Mouse (Mus musculus) neural tube, embryonic 12.5 days (tissue): ENCODE results near the gene Kif13a. TPM values are rescaled to one million over a fixed set of nuclear protein-coding genes. Genes with fewer than 3 reads are reported as not detected.

ENCODE experiments used
- ATAC-seq: fragments of 200-750 bp; cut with Nextera tagmentation; 2 replicates; pipeline ENCODE4 v1.8.0; 2017; ENCODE audit warnings: low read depth, mild to moderate bottlenecking, moderate TSS enrichment, moderate library complexity; ENCODE audit not compliant: low FRiP score
- H3K27ac ChIP-seq: fragments of 300-500 bp; sonication (generic); 2 replicates; pipeline ENCODE4 v1.5.1; 2016
- H3K27me3 ChIP-seq: fragments of 300-500 bp; sonication (generic); replicated peaks from 2 replicates; pipeline ENCODE4 v1.6.1; 2016; ENCODE audit warnings: mild to moderate bottlenecking
- H3K36me3 ChIP-seq: fragments of 300-500 bp; sonication (generic); 2 replicates; pipeline ENCODE4 v1.6.1; 2016; ENCODE audit warnings: mild to moderate bottlenecking
- H3K4me1 ChIP-seq: fragments of 300-500 bp; sonication (generic); 2 replicates; pipeline ENCODE4 v1.6.1; 2016
- H3K4me2 ChIP-seq: fragments of 300-500 bp; sonication (generic); replicated peaks from 2 replicates; pipeline ENCODE4 v1.6.1; 2016; ENCODE audit warnings: mild to moderate bottlenecking
- H3K4me3 ChIP-seq: fragments of 300-500 bp; sonication (generic); 2 replicates; pipeline ENCODE4 v1.5.1; 2016
- H3K9ac ChIP-seq: fragments of 300-500 bp; sonication (generic); 2 replicates; pipeline ENCODE4 v1.6.1; 2016; ENCODE audit warnings: mild to moderate bottlenecking
- H3K9me3 ChIP-seq: fragments of 300-500 bp; sonication (generic); 2 replicates; pipeline ENCODE4 v1.6.1; 2016; ENCODE audit warnings: mild to moderate bottlenecking
- whole genome bisulfite sequencing: fragments of 180-500 bp; shearing (Covaris S2); methylation state at CpG from one replicate; pipeline ENCODE4 v1.1.7; 2016; 5-methylcytosine and 5-hydroxymethylcytosine counted together
- polyA plus RNA-seq: library from polyadenylated mRNA; unstranded; fragments of >200 nt; fragmentation: Nextera tagmentation; extraction: Ambion mirVana; gene quantifications from 2 replicates; pipeline ENCODE4 v1.2.1, GENCODE M21; 2016

Gene Kif13a
- 20.9 and 22.1 TPM in 2 replicates for polyA plus RNA-seq

DNA sequence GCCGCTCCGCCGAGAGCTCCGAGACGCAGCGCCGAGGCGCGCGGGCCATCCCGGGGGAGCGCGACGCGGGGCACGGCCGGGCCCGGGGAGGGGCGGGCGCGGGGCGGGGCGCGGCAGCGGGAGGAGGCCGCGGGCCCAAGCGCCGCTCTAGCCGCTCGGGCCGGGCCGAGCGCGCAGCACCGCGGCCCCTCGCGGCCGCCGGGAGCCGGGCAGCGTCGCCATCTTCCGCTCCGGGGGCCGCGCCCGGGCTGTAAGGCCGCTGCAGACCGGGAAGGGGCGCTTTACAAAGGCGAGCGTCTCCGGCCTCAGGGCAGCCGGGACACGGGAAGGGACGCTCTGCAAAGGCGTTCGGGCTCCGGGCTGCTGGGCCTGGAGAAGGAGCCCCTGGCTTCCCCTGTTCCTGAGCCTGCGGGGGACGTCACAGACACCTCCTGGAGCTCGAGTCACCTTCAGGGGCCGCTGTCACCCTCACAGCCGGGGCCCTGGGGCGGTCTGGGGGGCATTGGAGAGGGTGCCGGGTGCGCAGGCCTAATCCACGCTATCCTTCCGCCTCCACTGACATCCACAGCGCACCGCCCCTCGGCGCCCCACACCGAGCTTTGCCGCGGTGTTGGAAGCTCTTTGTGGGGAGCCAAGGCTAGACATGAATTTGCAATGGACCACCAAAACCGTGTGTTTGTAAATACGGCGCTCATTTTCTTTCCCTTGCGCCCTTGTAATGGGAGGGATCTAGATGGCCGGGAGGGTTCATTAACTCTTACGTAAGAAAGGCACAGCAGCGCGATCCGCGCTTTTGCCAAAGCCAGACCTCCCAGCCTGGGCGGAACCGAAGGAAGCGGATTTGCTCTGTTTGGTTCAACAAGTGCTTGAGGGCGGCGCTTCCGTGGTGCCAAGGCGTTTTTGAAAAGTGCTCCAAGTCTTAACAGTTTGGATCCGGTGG, at the start of gene Kif13a:
Gene Kif13a, minus strand, starts transcription at position 149 of the 940 bp plus-strand sequence.
- H3K27me3 ChIP-seq = no peaks in the 10 kb centered on the region
- H3K4me1 ChIP-seq = peaks cover 19% of the 10 kb centered on the region
- peak within 1 kb of the TSS; percentile 83 for H3K9ac ChIP-seq
- peak within 1 kb of the TSS; percentile 70 for H3K4me2 ChIP-seq
- H3K36me3 ChIP-seq = peaks cover 9% of the 10 kb centered on the region; the same call in 1 of the 2 replicates
- no peaks in the 10 kb centered on the region for H3K9me3 ChIP-seq
- H3K4me3 ChIP-seq = peak within 1 kb of the TSS; percentile 82
- WGBS = under 1% methylated on average over 91 of the region's 96 CpGs
- H3K27ac ChIP-seq = peak within 1 kb of the TSS; percentile 94
- peak; percentile 80 for ATAC-seq

DNA sequence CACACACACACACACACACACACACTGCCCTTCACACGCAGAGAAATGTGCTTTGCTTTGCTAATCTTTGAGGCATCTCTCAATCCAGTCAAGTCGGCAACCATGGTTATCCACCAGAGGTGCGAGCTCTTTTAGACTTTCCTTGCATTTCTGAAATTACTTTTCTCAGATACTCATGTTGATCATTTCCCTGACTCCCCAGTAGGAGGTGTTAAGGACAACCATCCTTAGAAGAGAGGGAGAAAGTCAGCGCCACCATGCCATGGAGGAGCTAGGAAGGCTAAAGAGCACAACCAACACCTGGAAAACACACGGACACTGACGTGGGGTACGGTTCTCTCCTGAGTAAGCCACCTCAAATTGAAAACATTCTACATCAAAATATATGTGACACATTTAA, 46.9 kb upstream of the Kif13a start:
- 96% methylated on average over 7 of the region's 7 CpGs for WGBS
- no peak overlapping the region for H3K27ac ChIP-seq
- no peak for ATAC-seq

DNA sequence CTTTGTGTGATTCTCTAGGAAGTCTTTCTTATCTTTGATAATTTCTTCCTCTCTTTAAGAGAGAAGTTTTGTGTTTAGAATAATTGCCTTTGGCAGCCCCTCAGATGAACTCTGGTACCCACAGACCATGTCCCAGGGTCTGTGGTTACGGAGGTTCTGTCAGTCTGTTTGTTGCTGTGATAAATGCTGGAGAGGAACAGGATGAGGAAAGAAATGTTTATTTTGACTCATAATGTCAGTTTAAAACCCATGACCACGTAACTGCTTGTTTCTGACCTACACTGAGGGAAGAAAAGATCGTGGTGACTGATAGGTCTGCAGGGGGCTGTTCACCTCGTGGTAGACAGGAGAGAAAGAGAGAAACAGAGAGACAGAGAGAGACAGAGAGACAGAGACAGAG, 46.3 kb upstream of the Kif13a start:
- H3K4me3 ChIP-seq = no peak overlapping the region
- H3K4me1 ChIP-seq = peaks cover 10% of the 10 kb centered on the region; the same call in 1 of the 2 replicates
- H3K4me2 ChIP-seq = peak overlapping the region; percentile 59
- WGBS = 24% methylated on average over 4 of the region's 4 CpGs
- H3K9me3 ChIP-seq = no peaks in the 10 kb centered on the region
- no peak for ATAC-seq
- H3K27me3 ChIP-seq = no peaks in the 10 kb centered on the region
- no peak overlapping the region; the same call in 1 of the 2 replicates for H3K27ac ChIP-seq
- no peaks in the 10 kb centered on the region for H3K36me3 ChIP-seq
- no peak overlapping the region for H3K9ac ChIP-seq

More for the DNA sequence above, 46.9 kb upstream of the Kif13a start:
- Histone ChIP-seq H3K9ac (no peak overlapping the region), H3K36me3 (no peaks in the 10 kb centered on the region), H3K9me3 (no peaks in the 10 kb centered on the region), H3K4me2 (no peak overlapping the region), H3K4me1 (peaks cover 10% of the 10 kb centered on the region; the same call in 1 of the 2 replicates), H3K27me3 (no peaks in the 10 kb centered on the region), H3K4me3 (no peak overlapping the region)

DNA sequence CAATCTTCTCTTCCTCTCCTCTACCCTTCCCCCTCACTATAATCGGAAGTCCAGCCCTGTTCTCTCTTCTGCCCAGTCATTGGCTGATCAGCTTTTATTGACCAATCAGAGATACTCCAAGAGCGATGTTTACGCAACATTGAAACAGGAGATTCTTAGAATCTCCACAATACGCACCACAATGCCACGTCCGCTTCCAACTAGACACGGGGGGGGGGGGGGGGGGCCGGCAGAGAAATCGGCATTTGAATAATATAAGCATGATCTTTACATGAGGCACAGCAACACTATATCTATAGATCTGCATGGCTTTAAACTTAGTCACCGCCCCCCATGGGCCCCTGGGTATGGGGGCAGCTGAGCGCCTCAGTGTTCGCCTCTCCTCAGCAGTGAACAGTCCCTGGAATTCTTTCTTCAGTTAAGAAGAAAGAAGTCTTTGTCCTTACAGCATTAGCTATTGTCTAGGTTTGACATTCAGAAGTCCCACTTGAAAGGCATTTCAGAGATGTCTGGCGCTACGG, 45.4 kb upstream of the Kif13a start:
- Histone ChIP-seq H3K27ac (0 out of 2 replicates have a peak overlapping the region, but pooled peaks have one; percentile 20), H3K4me3 (peak overlapping the region; percentile 32), H3K4me1 (peaks cover 10% of the 10 kb centered on the region; the same call in 1 of the 2 replicates), H3K9me3 (no peaks in the 10 kb centered on the region), H3K9ac (0 out of 2 replicates have a peak overlapping the region, but pooled peaks have one; percentile 17), H3K4me2 (peak overlapping the region; percentile 59), H3K36me3 (no peaks in the 10 kb centered on the region), H3K27me3 (no peaks in the 10 kb centered on the region)
- 19% methylated on average over 14 of the region's 14 CpGs for WGBS
- peak; percentile 95 for ATAC-seq

DNA sequence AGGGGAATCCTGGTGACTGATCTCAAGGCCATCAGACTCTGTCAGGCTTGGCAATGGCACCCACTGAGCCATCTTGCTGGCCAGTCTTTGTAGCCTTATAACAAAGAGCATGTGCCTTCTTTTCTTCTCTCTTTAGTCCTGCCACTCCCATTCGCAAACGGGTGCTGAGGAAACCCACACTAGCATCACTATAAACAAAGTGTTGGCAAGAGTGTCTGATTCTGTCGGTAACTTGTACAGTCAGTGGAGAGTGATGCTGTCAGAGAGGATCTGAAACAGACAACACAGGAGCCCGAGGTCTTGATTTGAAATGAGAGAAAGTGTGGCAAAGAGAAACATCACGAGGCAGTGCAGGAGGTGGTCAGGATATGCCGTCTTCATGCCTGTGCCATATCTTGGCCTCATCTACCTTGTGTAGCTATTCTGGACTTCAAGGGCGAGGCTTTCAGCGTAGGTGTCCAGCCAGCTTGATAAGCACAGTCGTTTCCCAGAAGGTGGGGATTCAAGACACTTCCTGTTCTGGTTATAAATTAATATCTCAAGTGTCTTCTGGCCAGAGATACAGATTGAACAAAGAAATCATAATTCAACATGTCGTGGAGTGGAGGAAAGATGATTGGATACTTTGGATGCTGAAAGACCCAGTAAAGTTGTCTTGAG, 40.7 kb upstream of the Kif13a start:
- Histone ChIP-seq H3K4me1 (0 out of 2 replicates have a peak, but pooled peaks cover under 1% of the 10 kb centered on the region), H3K9me3 (no peaks in the 10 kb centered on the region), H3K36me3 (no peaks in the 10 kb centered on the region), H3K27me3 (no peaks in the 10 kb centered on the region), H3K9ac (no peak overlapping the region), H3K4me2 (no peak overlapping the region), H3K4me3 (no peak overlapping the region), H3K27ac (no peak overlapping the region)
- 81% methylated on average over 10 of the region's 10 CpGs for WGBS
- no peak for ATAC-seq

DNA sequence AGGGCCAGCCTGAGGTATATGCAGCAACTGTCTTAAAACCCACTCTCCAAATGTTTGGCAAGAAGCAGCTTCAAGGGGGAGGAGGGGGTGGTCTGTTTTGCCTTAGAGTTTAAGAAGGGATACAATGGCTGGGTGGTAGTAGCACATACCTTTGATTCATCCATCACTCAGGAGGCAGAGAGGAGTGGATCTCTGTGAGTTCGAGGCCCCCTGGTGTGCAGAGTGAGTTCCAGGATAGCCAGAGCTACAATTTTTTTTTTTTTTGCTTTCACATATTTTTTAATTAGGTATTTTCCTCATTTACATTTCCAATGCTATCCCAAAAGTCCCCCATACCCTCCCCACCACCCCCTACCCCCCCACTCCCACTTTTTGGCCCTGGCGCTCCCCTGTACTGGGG, 39.0 kb upstream of the Kif13a start:
- no peaks in the 10 kb centered on the region for H3K27me3 ChIP-seq
- no peaks in the 10 kb centered on the region for H3K36me3 ChIP-seq
- no peak overlapping the region for H3K9ac ChIP-seq
- WGBS = 83% methylated on average over 2 of the region's 2 CpGs
- H3K4me3 ChIP-seq = no peak overlapping the region
- no peaks in the 10 kb centered on the region for H3K9me3 ChIP-seq
- no peak for ATAC-seq
- no peak overlapping the region for H3K4me2 ChIP-seq
- H3K27ac ChIP-seq = no peak overlapping the region
- H3K4me1 ChIP-seq = no peaks in the 10 kb centered on the region

DNA sequence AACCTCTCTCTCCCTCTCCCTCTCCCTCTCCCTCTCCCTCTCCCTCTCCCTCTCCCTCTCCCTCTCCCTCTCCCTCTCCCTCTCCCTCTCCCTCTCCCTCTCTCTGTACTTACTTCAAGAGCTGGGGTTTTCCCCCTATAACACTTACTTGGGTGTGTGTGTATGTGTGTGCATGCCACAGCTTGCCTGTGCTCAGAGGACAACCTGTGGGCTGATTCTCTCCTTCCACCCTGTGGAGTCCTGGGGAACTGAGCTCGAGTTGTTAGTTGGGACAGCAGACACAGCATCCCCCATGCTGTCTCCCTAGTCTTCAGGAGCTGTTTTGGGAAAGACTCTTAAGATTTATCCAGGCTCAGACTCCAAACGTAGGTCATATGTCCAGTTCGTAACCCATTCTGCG, 37.6 kb upstream of the Kif13a start:
- no peaks in the 10 kb centered on the region for H3K27me3 ChIP-seq
- H3K27ac ChIP-seq = no peak overlapping the region
- H3K4me2 ChIP-seq = no peak overlapping the region
- H3K9me3 ChIP-seq = no peaks in the 10 kb centered on the region
- WGBS = 80% methylated on average over 4 of the region's 4 CpGs
- no peaks in the 10 kb centered on the region for H3K4me1 ChIP-seq
- H3K4me3 ChIP-seq = no peak overlapping the region
- H3K36me3 ChIP-seq = no peaks in the 10 kb centered on the region
- no peak for ATAC-seq
- no peak overlapping the region for H3K9ac ChIP-seq

DNA sequence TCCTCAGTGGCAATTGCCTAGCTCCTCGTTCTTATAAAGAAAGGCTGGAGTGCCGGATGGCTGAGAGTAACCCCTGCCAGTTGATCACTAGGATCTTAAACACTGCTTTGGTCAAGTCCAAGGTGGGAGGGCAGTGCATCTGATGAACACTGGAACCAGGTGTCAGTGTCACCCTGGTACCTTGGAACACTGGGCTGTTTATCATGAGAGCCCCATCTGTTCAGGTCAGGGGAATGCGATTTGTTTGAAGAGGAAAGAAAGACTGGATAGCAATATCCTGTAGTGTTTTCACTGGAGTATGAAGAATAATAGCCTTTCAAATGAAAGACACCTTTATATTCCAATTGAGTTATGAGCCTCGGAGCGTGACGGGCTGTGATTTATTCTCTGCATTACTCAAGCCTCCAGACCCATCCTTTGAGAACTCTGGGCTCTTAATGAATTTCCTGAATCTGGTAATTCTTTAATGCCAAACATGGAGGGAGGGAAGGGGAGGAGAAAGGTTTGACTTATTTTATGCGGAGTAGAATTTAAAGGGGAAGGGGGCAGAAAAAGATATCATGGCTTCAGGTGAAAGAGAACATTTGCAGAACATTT, 31.3 kb upstream of the Kif13a start:
- Histone ChIP-seq H3K36me3 (no peaks in the 10 kb centered on the region), H3K27me3 (no peaks in the 10 kb centered on the region), H3K9ac (no peak overlapping the region), H3K27ac (no peak overlapping the region), H3K4me1 (peaks cover 13% of the 10 kb centered on the region), H3K4me2 (no peak overlapping the region), H3K9me3 (no peaks in the 10 kb centered on the region), H3K4me3 (no peak overlapping the region)
- no peak for ATAC-seq
- WGBS = 48% methylated on average over 7 of the region's 7 CpGs

DNA sequence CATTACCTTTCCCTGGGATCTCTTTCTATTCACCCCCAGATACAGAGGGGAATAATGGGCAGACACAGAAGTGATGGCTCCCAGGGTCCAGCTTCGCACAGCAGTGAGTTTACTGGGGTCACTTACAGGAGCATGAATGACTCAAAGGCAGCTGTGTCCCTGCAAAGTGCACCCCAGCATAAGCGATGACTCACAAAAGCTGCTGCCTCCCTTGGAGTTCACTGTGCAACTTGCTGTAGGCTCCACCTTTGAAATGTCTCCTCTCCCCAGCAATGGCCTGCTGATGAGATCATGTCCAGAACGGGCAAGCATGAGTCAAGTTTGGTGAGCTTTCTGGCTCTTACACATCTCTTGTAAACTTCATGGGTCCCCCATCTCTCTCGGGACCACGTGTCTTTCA, 29.5 kb upstream of the Kif13a start:
- ATAC-seq = no peak
- no peaks in the 10 kb centered on the region for H3K27me3 ChIP-seq
- H3K4me2 ChIP-seq = no peak overlapping the region
- H3K36me3 ChIP-seq = no peaks in the 10 kb centered on the region
- H3K27ac ChIP-seq = no peak overlapping the region
- no peak overlapping the region for H3K4me3 ChIP-seq
- H3K4me1 ChIP-seq = peaks cover 13% of the 10 kb centered on the region
- no peak overlapping the region for H3K9ac ChIP-seq
- 87% methylated on average over 5 of the region's 5 CpGs for whole genome bisulfite sequencing
- H3K9me3 ChIP-seq = no peaks in the 10 kb centered on the region

DNA sequence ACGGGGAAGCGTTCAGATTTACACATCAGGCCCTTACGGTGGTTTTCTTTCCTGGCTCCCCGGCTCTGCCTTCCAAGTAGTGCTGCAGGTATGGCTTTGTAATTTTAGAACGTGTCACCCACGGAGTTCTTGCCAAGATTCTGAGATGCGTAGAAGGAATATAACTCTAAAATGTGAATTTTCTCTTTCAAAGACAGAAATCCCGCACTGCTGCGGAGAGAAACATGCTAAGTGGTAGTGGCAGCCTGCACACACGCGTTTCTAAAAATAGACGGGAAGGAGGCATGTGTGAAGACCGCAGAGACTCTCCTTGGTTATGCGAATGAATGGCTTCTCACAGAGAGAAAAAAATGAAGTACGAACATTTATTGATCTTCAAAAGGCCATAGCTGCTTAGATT, 21.5 kb upstream of the Kif13a start:
- 90% methylated on average over 15 of the region's 15 CpGs for WGBS
- ATAC-seq = no peak

DNA sequence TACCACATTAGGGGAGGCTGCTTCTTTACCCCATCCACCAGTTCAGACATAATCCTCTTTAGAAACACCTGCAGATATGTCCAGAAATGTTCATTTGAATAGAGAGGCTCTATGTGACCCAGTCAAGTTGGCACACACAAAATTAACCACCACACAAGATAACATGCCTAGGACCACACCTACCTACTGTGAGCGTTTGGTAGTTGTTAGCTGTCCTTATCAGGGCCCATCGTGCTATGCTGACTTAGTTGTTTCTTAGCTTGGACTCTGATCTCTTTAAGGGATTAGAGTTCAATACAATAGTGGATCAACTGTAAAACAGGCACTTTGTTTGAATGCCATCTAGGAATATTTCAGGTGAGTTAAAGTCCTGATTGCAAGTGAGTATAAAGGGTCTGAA, 20.1 kb upstream of the Kif13a start:
- ATAC-seq = no peak
- no peaks in the 10 kb centered on the region for H3K36me3 ChIP-seq
- WGBS = 96% methylated on average over 2 of the region's 2 CpGs

More for the DNA sequence above, 21.5 kb upstream of the Kif13a start:
- H3K9me3 ChIP-seq = no peaks in the 10 kb centered on the region
- H3K27ac ChIP-seq = no peak overlapping the region
- no peak overlapping the region for H3K4me2 ChIP-seq
- no peaks in the 10 kb centered on the region for H3K36me3 ChIP-seq
- H3K9ac ChIP-seq = no peak overlapping the region
- no peaks in the 10 kb centered on the region for H3K4me1 ChIP-seq
- H3K4me3 ChIP-seq = no peak overlapping the region
- no peaks in the 10 kb centered on the region for H3K27me3 ChIP-seq

DNA sequence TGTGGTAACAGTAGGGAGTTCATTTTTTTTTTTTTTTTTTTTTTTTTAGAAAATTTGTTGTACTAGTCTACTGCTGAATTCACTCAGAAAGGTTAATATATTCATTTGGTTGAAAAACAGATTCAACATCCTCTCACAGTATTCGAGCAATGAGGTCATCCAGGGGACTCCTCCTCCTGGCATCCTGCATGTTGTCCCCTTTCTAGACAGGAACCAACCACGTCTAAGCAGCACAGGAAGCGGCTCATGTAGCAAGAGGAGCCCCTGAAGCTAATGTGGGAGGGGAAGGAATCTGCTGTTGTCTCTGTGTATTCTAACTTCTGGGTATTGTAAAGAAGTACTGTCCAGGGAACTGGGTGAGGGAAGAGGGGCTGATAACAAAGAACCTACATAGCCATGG, 18.4 kb upstream of the Kif13a start:
- no peak overlapping the region for H3K9ac ChIP-seq

More for the DNA sequence above, 20.1 kb upstream of the Kif13a start:
- H3K9me3 ChIP-seq = no peaks in the 10 kb centered on the region
- no peaks in the 10 kb centered on the region for H3K27me3 ChIP-seq
- H3K4me1 ChIP-seq = 0 out of 2 replicates have a peak, but pooled peaks cover under 1% of the 10 kb centered on the region
- H3K9ac ChIP-seq = no peak overlapping the region
- no peak overlapping the region for H3K4me2 ChIP-seq
- H3K4me3 ChIP-seq = no peak overlapping the region
- H3K27ac ChIP-seq = no peak overlapping the region

More for the DNA sequence above, 18.4 kb upstream of the Kif13a start:
- Histone ChIP-seq H3K27ac (no peak overlapping the region), H3K4me3 (no peak overlapping the region), H3K9me3 (no peaks in the 10 kb centered on the region), H3K27me3 (no peaks in the 10 kb centered on the region), H3K4me1 (peaks cover 7% of the 10 kb centered on the region; the same call in 1 of the 2 replicates), H3K36me3 (no peaks in the 10 kb centered on the region), H3K4me2 (no peak overlapping the region)
- ATAC-seq = no peak
- WGBS = 71% methylated on average over 3 of the region's 3 CpGs
